Mouse (Mus musculus) small intestine, adult 2 months (tissue): ENCODE measurements around the gene Evi2a. TPM values are rescaled to one million over a fixed set of nuclear protein-coding genes. Genes with fewer than 3 reads are reported as not detected.

Experiments
- H3K27ac ChIP-seq: fragments of 200-500 bp; 2 replicates; pipeline ENCODE4 v1.5.1; 2012; ENCODE audit warnings: low read depth, low read length, control low read depth, inconsistent platforms; ENCODE audit not compliant: insufficient read depth
- H3K27me3 ChIP-seq: fragments of 200-500 bp; 2 replicates; pipeline ENCODE4 v1.6.1; 2012; ENCODE audit warnings: mild to moderate bottlenecking, moderate library complexity, low read length, inconsistent platforms; ENCODE audit not compliant: control insufficient read depth, insufficient read depth
- H3K36me3 ChIP-seq: fragments of 200-500 bp; 2 replicates; pipeline ENCODE4 v1.6.1; 2012; ENCODE audit warnings: mild to moderate bottlenecking, low read length, control low read depth, inconsistent platforms; ENCODE audit not compliant: control insufficient read depth, insufficient read depth
- H3K4me1 ChIP-seq: fragments of 200-500 bp; 2 replicates; pipeline ENCODE4 v1.6.1; 2012; ENCODE audit warnings: low read length, inconsistent platforms, mixed read lengths; ENCODE audit not compliant: control insufficient read depth, insufficient read depth, insufficient read length
- H3K4me3 ChIP-seq: fragments of 200-500 bp; 2 replicates; pipeline ENCODE4 v1.5.1; 2012; ENCODE audit warnings: low read depth, mild to moderate bottlenecking, control low read depth, inconsistent platforms, low read length, moderate library complexity
- CTCF ChIP-seq: fragments of 200-500 bp; IDR thresholded peaks from 2 replicates; pipeline ENCODE4 v1.5.1; 2012; ENCODE audit warnings: low read depth, mild to moderate bottlenecking, control low read depth, inconsistent platforms, low read length, moderate library complexity, mixed read lengths; ENCODE audit not compliant: insufficient replicate concordance, insufficient read length; ENCODE audit errors: extremely low read depth
- POLR2A ChIP-seq: fragments of 200-500 bp; IDR thresholded peaks from 2 replicates; pipeline ENCODE4 v1.6.1; 2012; ENCODE audit warnings: low read depth, mild to moderate bottlenecking, control low read depth, inconsistent platforms, low read length, moderate library complexity
- WGBS: fragments of 180-500 bp; shearing (Covaris S2); methylation state at CpG from one replicate; pipeline ENCODE4 v1.1.7; 2018; 5-methylcytosine and 5-hydroxymethylcytosine counted together
- polyA plus RNA-seq: library from polyadenylated mRNA; depleted of rRNA; stranded (reverse); fragments of >200 nt; gene quantifications from 2 replicates; pipeline ENCODE4 v1.2.3, GENCODE M21; 2012; rRNA removed

Gene Evi2a
- polyA plus RNA-seq, 1 experiment, result 4.0 TPM

GRCm38 (mm10) chr11:79484721-79485120 lies 45.7 kb downstream of the Evi2a start:
- Histone ChIP-seq H3K4me3 (no peak overlapping the region), H3K27me3 (no peaks in the 10 kb centered on the region), H3K4me1 (no peaks in the 10 kb centered on the region), H3K27ac (no peak overlapping the region), H3K36me3 (peaks cover 8% of the 10 kb centered on the region)
- TF ChIP-seq CTCF, result no peak
- TF ChIP-seq POLR2A, result no peak

DNA sequence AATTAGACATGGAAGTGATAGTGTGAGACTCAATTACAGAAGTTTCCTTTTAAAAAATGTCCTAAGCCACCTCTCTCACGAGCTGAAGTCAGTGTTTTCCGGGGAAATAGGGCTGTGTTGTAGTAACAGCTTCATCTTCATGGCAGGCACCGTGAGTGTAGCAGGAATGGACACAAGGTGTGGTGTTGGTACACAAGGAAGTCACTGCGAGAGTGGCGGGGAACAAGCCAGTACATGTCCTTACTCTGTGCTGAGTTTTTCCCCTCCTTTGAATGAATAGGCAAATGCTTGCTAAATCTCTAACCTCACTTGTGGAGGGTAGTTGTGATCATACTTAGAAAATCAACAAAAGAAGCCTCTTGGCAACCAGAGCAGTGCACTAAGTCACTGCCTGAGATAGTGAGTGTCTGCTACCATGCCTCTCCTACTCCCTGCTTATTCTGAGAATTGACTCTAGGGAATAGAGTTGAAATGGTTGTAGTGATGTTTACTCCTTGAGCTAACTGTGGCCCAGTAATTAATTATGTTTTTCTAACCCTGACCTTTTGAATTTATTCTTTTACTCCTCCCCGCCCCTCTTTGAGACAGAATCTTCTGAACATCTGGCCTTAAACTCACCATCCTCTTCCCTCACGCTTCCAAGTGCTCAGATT lies 46.4 kb downstream of the Evi2a start:
- Histone ChIP-seq H3K4me3 (no peak overlapping the region), H3K27me3 (no peaks in the 10 kb centered on the region), H3K36me3 (peaks cover 11% of the 10 kb centered on the region), H3K27ac (no peak overlapping the region), H3K4me1 (no peaks in the 10 kb centered on the region)
- 72% methylated on average over 7 of the region's 7 CpGs for WGBS
- no peak for TF ChIP-seq CTCF
- no peak for TF ChIP-seq POLR2A

DNA sequence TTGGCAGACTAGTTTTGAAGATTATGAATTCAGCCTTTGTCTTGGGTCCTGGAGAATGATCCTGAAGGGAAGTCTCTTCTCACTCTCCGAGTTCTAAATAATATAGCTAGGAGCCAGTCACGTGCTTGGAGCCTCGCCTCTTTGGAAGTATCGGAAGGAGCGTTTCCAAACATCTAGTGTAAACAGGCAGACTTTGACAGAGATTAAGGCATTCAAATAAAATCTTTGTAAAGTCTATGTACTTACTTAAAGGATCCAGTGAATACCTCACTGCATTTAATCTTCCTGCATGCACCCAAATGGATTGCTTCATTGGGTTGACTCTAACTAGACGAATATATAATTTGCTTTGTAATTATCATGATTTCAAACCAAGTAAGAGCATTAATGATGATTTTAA lies 47.0 kb downstream of the Evi2a start:
- H3K4me1 ChIP-seq, result no peaks in the 10 kb centered on the region
- H3K36me3 ChIP-seq, result peaks cover 11% of the 10 kb centered on the region
- H3K27me3 ChIP-seq, result no peaks in the 10 kb centered on the region
- no peak for TF ChIP-seq POLR2A
- TF ChIP-seq CTCF, result no peak
- 75% methylated on average over 6 of the region's 6 CpGs for WGBS
- no peak overlapping the region for H3K4me3 ChIP-seq
- no peak overlapping the region for H3K27ac ChIP-seq

Other genes starting within 250 kb of the Evi2a start
- not detected in 2 replicates for gene Gm9964, start 233.7 kb downstream of the Evi2a start, polyA plus RNA-seq
- 3.5 and 7.0 TPM in 2 replicates for gene Nf1, start 190.9 kb downstream of the Evi2a start, polyA plus RNA-seq
- not detected in 2 replicates for gene Omg, start 26.5 kb downstream of the Evi2a start, polyA plus RNA-seq
- 5.3 TPM in 1 of 2 replicates, not detected in the other for gene Evi2b, start 6.8 kb downstream of the Evi2a start, polyA plus RNA-seq
- 0.34 and 1.7 TPM in 2 replicates for gene Evi2, start within 50 bp of the Evi2a start, polyA plus RNA-seq
- gene Rab11fip4, start 60.6 kb upstream of the Evi2a start, polyA plus RNA-seq, result 11.2 and 13.8 TPM in 2 replicates